Mouse (Mus musculus) lung, embryonic 16.5 days (tissue): ENCODE measurements around the gene Gm28308. TPM values are rescaled to one million over a fixed set of nuclear protein-coding genes. Genes with fewer than 3 reads are reported as not detected.

ENCODE experiments used
- ATAC-seq: fragments of 200-750 bp; cut with Nextera tagmentation; 2 replicates; pipeline ENCODE4 v1.8.0; 2017; ENCODE audit warnings: low read depth, mild to moderate bottlenecking, moderate library complexity
- H3K27ac ChIP-seq: fragments of 300-500 bp; sonication (generic); 2 replicates; pipeline ENCODE4 v1.5.1; 2014; ENCODE audit warnings: mild to moderate bottlenecking, control low read depth, low read length
- H3K27me3 ChIP-seq: fragments of 300-500 bp; sonication (generic); 2 replicates; pipeline ENCODE4 v1.6.1; 2014; ENCODE audit warnings: low read depth, low read length, mixed read lengths; ENCODE audit not compliant: control insufficient read depth, insufficient read depth
- H3K36me3 ChIP-seq: fragments of 300-500 bp; sonication (generic); 2 replicates; pipeline ENCODE4 v1.6.1; 2014; ENCODE audit warnings: low read length; ENCODE audit not compliant: control insufficient read depth, insufficient read depth
- H3K4me1 ChIP-seq: fragments of 300-500 bp; sonication (generic); replicated peaks from 2 replicates; pipeline ENCODE4 v1.6.1; 2014; ENCODE audit warnings: low read length, mixed read lengths; ENCODE audit not compliant: control insufficient read depth, insufficient read depth
- H3K4me2 ChIP-seq: fragments of 300-500 bp; sonication (generic); 2 replicates; pipeline ENCODE4 v1.6.1; 2014; ENCODE audit warnings: low read depth, low read length, control low read depth
- H3K4me3 ChIP-seq: fragments of 300-500 bp; sonication (generic); 2 replicates; pipeline ENCODE4 v1.5.1; 2014; ENCODE audit warnings: mild to moderate bottlenecking, low read length, control low read depth
- H3K9ac ChIP-seq: fragments of 300-500 bp; sonication (generic); 2 replicates; pipeline ENCODE4 v1.6.1; 2014; ENCODE audit warnings: low read length, control low read depth
- H3K9me3 ChIP-seq: fragments of 300-500 bp; sonication (generic); 2 replicates; pipeline ENCODE4 v1.6.1; 2016; ENCODE audit warnings: low read length; ENCODE audit not compliant: control insufficient read depth
- WGBS: fragments of 180-500 bp; shearing (Covaris S2); extraction: QIAGEN DNeasy Blood & Tissue Kit; methylation state at CpG from one replicate; pipeline ENCODE4 v1.1.7; 2014; 5-methylcytosine and 5-hydroxymethylcytosine counted together
- polyA plus RNA-seq: library from polyadenylated mRNA; unstranded; fragments of >200 nt; fragmentation: Nextera tagmentation; extraction: Ambion mirVana; gene quantifications from 2 replicates; pipeline ENCODE4 v1.2.1, GENCODE M21; 2015

Gene Gm28308
- polyA plus RNA-seq, 1 experiment from 2014 or later = not detected

GRCm38 (mm10) chr6:52208868-52209684 lies 4.1 kb downstream of the Gm28308 start:
- Histone ChIP-seq H3K9me3 (no peaks in the 10 kb centered on the region), H3K27me3 (peaks cover 65% of the 10 kb centered on the region), H3K4me3 (peak overlapping the region; percentile 47), H3K27ac (peak overlapping the region; percentile 59), H3K4me2 (peak overlapping the region; percentile 62), H3K9ac (peak overlapping the region; percentile 66), H3K4me1 (no peaks in the 10 kb centered on the region; the same call in 1 of the 2 replicates), H3K36me3 (no peaks in the 10 kb centered on the region)
- ATAC-seq = no peak
- whole genome bisulfite sequencing = 20% methylated on average over 18 of the region's 18 CpGs

DNA sequence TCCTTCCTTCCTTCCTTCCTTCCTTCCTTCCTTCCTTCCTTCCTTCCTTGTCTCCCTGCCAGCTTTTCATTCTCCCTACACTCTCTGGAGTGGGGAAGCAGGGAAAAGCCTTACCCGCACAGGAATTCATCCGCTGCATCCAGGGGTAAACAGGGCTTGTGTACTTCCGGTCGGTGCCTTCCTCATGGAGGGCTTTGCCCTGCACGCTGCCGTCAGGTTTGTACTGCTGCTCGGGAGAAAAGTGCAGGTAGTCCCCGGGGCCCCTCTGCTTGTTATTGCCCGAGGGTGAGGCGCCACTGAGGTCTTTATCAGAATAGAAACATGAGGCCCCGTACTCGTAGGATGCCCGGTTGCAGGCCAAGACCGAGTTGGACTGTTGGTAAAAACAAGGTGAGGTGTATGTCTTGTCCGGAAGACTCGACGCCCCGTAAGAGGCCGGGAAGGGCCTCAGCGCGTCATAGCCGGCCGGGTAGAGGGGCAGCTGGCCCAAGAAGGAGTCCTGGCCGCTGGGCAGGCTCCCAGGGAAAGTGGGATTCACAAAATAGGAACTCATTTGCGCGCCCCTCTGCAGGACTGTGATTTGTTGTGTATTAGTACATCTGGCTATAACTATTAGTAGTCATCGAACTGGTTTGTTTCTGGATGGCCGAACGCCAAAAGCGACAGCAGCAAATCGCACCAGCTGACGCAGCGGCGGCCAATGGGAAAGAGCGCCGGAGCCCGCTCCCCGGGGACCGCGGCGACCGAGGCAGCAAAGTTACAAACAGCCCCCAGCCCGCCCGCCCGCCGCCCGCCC lies 4.9 kb downstream of the Gm28308 start, which contains the start of gene Hoxa6:
Hoxa6 (minus strand) TSS at position 651 of the 796 bp plus-strand sequence.
- ATAC-seq = 0 out of 2 replicates have a peak, but pooled peaks have one; percentile 3
- no peaks in the 10 kb centered on the region for H3K36me3 ChIP-seq
- H3K9ac ChIP-seq = peak within 1 kb of the TSS; percentile 66
- peak within 1 kb of the TSS; percentile 73 for H3K4me2 ChIP-seq
- WGBS = 3% methylated on average over 47 of the region's 47 CpGs
- H3K9me3 ChIP-seq = no peaks in the 10 kb centered on the region
- H3K27ac ChIP-seq = peak within 1 kb of the TSS; percentile 82
- H3K4me1 ChIP-seq = no peaks in the 10 kb centered on the region; the same call in 1 of the 2 replicates
- peak within 1 kb of the TSS; percentile 47 for H3K4me3 ChIP-seq
- peaks cover 62% of the 10 kb centered on the region for H3K27me3 ChIP-seq

GRCm38 (mm10) chr6:52207684-52207976 lies 5.5 kb downstream of the Gm28308 start:
- peak overlapping the region; percentile 2; the same call in 1 of the 2 replicates for H3K9ac ChIP-seq
- H3K4me3 ChIP-seq = peak overlapping the region; percentile 23
- H3K27ac ChIP-seq = peak overlapping the region; percentile 80
- H3K4me2 ChIP-seq = peak overlapping the region; percentile 73
- H3K4me1 ChIP-seq = no peaks in the 10 kb centered on the region; the same call in 1 of the 2 replicates
- no peaks in the 10 kb centered on the region for H3K36me3 ChIP-seq
- H3K9me3 ChIP-seq = no peaks in the 10 kb centered on the region
- H3K27me3 ChIP-seq = peaks cover 58% of the 10 kb centered on the region
- no peak for ATAC-seq

GRCm38 (mm10) chr6:52206882-52207683 lies 6.1 kb downstream of the Gm28308 start:
- 36% methylated on average over 4 of the region's 4 CpGs for WGBS
- Histone ChIP-seq H3K9ac (peak overlapping the region; percentile 2), H3K36me3 (no peaks in the 10 kb centered on the region), H3K4me1 (no peaks in the 10 kb centered on the region), H3K27ac (peak overlapping the region; percentile 80), H3K4me2 (peak overlapping the region; percentile 73), H3K4me3 (peak overlapping the region; percentile 85), H3K9me3 (no peaks in the 10 kb centered on the region), H3K27me3 (peaks cover 54% of the 10 kb centered on the region)
- no peak for ATAC-seq

- Histone ChIP-seq H3K9me3 (no peaks in the 10 kb centered on the region), H3K9ac (peak overlapping the region; percentile 59), H3K4me3 (peak overlapping the region; percentile 85), H3K4me2 (peak overlapping the region; percentile 73), H3K36me3 (no peaks in the 10 kb centered on the region), H3K4me1 (peaks cover 2% of the 10 kb centered on the region; the same call in 1 of the 2 replicates), H3K27ac (peak overlapping the region; percentile 73), H3K27me3 (peaks cover 51% of the 10 kb centered on the region)
- WGBS = 15% methylated on average over 55 of the region's 55 CpGs
- no peak for ATAC-seq
Observed at GRCm38 (mm10) chr6:52205638-52206621, 7.2 kb downstream of the Gm28308 start.

DNA sequence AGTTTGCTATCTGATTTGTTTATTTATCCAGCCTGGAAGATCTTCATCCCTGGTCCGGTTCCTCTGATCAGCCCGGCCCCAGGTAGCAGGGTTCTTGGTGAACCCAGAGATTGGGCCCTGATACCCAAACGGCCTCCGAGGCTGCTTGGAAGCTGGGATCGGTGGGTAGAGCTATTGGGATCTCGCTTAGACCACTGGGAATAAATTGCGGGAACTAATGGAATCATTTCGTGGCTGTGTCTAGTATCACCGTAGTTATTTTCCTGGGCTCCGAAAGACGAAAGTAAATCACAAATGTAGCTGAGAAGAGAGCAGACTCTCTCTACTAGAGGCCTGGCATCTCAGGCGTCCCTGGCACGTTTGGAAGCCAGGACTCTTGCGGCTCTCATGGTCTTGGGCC lies 7.9 kb downstream of the Gm28308 start:
- Histone ChIP-seq H3K4me3 (peak overlapping the region; percentile 85), H3K9me3 (no peaks in the 10 kb centered on the region), H3K9ac (peak overlapping the region; percentile 59), H3K27me3 (peaks cover 53% of the 10 kb centered on the region), H3K27ac (peak overlapping the region; percentile 73), H3K36me3 (no peaks in the 10 kb centered on the region), H3K4me2 (peak overlapping the region; percentile 73), H3K4me1 (peaks cover 2% of the 10 kb centered on the region; the same call in 1 of the 2 replicates)
- 12% methylated on average over 14 of the region's 14 CpGs for WGBS
- ATAC-seq = no peak

- peak within 1 kb of the TSS; percentile 93 for H3K27ac ChIP-seq
- H3K4me1 ChIP-seq = peaks cover 2% of the 10 kb centered on the region; the same call in 1 of the 2 replicates
- H3K36me3 ChIP-seq = no peaks in the 10 kb centered on the region
- peak within 1 kb of the TSS; percentile 73 for H3K4me2 ChIP-seq
- peak within 1 kb of the TSS; percentile 85 for H3K4me3 ChIP-seq
- WGBS = under 1% methylated on average over 65 of the region's 65 CpGs
- peak within 1 kb of the TSS; percentile 97 for H3K9ac ChIP-seq
- ATAC-seq = peak; percentile 91
- no peaks in the 10 kb centered on the region for H3K9me3 ChIP-seq
- H3K27me3 ChIP-seq = peaks cover 55% of the 10 kb centered on the region
Observed at GRCm38 (mm10) chr6:52204050-52204752, 8.9 kb downstream of the Gm28308 start, which contains the start of gene Hoxa5. Gene Hoxa5 (minus strand): TSS chr6:52204587.
